Mouse (Mus musculus) layer of hippocampus, adult 2 months (tissue): ENCODE data around the gene Phka1. TPM values are rescaled to one million over a fixed set of nuclear protein-coding genes. Genes with fewer than 3 reads are reported as not detected.

Experiments
- DNase-seq, 2 experiments: peaks; one replicate each; pipeline ENCODE4 v3.0.0; 2022; ENCODE audit warnings: low spot score in 2 of 2
- H3K27ac ChIP-seq: fragments of 200-600 bp; 2 replicates; pipeline ENCODE4 v1.8.1; 2022
- H3K4me3 ChIP-seq: fragments of 200-600 bp; 2 replicates; pipeline ENCODE4 v1.8.1; 2022; ENCODE audit warnings: mild to moderate bottlenecking
- CTCF ChIP-seq: fragments of 200-600 bp; conservative IDR thresholded peaks from 2 replicates; pipeline ENCODE4 v1.8.1; 2022; ENCODE audit warnings: antibody characterized with exemption, mild to moderate bottlenecking, moderate library complexity
- total RNA-seq, 2 experiments: library from RNA; stranded (reverse); gene quantifications; 2 replicates each; pipeline ENCODE4 v1.2.3; 2021

Phka1 gene
- total RNA-seq, 2 experiments from 2014 or later: 24.2 to 26.8 TPM

DNA sequence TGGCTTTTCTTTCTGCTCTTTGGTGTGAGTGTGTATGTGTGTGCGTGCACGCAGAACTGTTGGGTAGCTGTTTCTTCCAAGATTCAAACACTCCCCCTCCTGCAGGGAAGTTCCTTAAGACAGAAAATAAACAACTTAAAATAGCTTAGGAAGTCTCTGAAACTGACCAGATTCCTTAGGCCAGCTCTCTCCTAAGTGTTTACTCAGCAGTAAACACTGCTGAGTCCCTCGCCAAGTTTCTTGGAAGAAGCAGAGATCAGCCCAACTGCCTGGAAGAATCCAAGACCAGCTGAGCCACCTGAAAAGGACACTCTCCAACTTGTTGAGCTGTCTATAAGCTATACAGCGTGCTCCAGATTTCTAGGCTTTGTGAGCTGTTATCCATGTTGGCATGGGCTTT is 134.8 kb downstream of the Phka1 start:
- DNase-seq: no peak
- TF ChIP-seq CTCF: no peak
- H3K27ac ChIP-seq: no peak overlapping the region
- no peak overlapping the region for H3K4me3 ChIP-seq

GRCm38 (mm10) chrX:102504644-102505481 is 139.2 kb downstream of the Phka1 start, which contains the start of gene Hdac8:
TSS of gene Hdac8 (minus strand) at chrX:102505359.
- TF ChIP-seq CTCF: no peak
- DNase-seq: peak; percentile 43 to 48
- Histone ChIP-seq H3K27ac (peak within 1 kb of the TSS; percentile 86), H3K4me3 (peak within 1 kb of the TSS; percentile 56)

GRCm38 (mm10) chrX:102504179-102504578 is 139.9 kb downstream of the Phka1 start:
- H3K27ac ChIP-seq: peak overlapping the region; percentile 86
- H3K4me3 ChIP-seq: peak overlapping the region; percentile 56
- no peak for TF ChIP-seq CTCF
- no peak for DNase-seq

DNA sequence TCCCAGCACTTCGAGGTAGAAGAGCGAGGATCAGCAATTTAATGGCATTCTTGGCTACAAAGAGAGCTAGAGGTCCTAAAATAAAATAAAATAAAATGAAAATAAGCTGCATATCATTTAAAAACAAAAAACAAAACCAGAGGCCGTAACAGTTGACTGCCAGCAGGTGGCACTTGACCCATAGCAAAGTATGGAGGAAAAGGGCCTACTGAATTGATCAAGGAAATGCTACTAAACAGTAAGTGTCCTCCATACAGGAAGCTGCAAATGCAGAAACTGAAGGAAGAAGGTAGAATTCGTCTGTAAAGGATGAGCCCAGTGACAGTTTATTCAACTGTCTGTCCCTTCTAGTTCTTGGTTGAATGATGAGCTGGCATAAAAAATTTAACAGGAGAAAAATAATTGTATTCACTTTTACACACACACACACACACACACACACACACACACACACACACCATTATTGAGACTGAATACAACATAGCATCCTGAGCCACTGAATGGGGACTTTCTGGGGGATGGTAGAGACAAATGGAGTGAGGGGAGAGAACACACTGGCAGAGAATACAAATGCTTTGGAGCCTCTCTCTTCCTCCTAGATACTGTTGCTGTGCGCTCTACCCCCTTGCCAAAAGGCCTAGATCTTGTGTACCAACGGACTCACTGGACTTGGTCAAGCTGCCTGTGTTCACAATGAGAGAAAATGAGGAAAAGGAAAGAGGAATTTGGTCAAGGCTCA is 149.9 kb downstream of the Phka1 start:
- DNase-seq: no peak

DNA sequence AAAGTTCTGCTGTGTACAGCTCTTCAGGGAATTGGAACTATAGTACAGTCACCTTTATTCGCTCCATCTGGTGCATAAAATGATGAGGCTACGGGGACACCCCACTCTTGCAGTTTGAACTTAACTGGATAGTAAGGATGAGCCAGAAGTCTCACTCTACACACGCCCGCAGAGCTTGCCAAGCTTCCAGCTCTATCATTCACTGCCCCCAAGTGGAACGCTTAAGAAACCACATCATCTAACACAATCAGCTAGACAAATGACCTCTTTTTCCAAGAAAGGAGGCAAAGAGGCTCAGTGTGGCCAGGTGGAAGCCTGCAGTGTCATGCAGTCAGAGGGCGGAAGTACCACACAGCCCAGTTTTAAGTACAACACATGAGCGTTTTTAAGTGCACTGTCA is 158.5 kb downstream of the Phka1 start:
- TF ChIP-seq CTCF: peak; percentile 54
- no peak for DNase-seq
- Histone ChIP-seq H3K27ac (no peak overlapping the region), H3K4me3 (no peak overlapping the region)

More for the DNA sequence above, 149.9 kb downstream of the Phka1 start:
- Histone ChIP-seq H3K4me3 (no peak overlapping the region), H3K27ac (peak overlapping the region; percentile 59; the same call in 1 of the 2 replicates)
- TF ChIP-seq CTCF: peak; percentile 76

DNA sequence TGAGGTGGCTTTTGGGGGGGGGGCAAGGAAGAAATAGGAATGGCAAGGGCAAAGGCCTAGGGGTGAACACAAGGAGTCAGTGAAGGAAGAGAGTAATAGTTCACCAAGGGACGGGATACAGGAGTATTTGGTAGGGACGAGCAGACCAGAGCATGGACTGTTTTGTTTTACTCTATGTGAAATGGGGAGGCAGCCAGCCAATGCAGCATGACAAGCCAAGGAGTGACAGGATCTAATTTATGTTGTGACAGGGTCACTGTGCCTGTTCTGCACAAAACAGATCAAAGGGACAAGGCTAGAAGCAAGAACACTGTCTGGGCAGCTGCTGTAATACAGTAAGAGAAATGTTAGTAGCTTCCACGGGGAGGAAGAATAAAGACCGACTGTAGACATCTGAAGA is 164.4 kb downstream of the Phka1 start:
- TF ChIP-seq CTCF: no peak
- DNase-seq: no peak
- H3K27ac ChIP-seq: no peak overlapping the region
- no peak overlapping the region for H3K4me3 ChIP-seq

DNA sequence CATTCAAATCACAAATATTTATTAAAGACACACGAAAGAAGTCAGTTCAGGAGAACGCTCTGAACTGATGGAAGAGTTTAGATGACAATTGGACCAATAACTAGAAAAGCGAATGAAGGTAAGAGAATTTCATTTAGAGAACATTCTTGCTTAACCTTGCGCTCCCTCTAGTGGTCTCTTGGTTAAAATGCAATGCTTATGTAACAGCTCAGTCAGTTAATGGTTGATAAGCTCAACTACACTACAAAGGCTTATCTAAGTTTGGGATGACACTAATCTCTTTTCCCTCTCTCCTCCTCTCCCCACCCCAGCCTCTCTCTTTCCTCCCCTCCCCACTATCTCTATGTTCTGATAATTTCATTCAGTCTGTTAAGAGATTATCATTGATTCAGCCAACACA is 165.1 kb downstream of the Phka1 start:
- no peak overlapping the region for H3K4me3 ChIP-seq
- TF ChIP-seq CTCF: peak; percentile 84
- peak; percentile 44 to 55 for DNase-seq
- no peak overlapping the region for H3K27ac ChIP-seq

- no peak for TF ChIP-seq CTCF
- DNase-seq: no peak
- H3K4me3 ChIP-seq: no peak overlapping the region
- H3K27ac ChIP-seq: no peak overlapping the region
Observed at GRCm38 (mm10) chrX:102478481-102478880, 165.6 kb downstream of the Phka1 start.

GRCm38 (mm10) chrX:102476784-102477183 is 167.3 kb downstream of the Phka1 start:
- TF ChIP-seq CTCF: peak; percentile 91
- H3K27ac ChIP-seq: no peak overlapping the region
- peak; percentile 58 to 79 for DNase-seq
- no peak overlapping the region for H3K4me3 ChIP-seq

GRCm38 (mm10) chrX:102475555-102475954 is 168.5 kb downstream of the Phka1 start:
- no peak overlapping the region for H3K4me3 ChIP-seq
- TF ChIP-seq CTCF: no peak
- peak; percentile 15 to 19 for DNase-seq

More at GRCm38 (mm10) chrX:102475555-102475954, 168.5 kb downstream of the Phka1 start:
- no peak overlapping the region for H3K27ac ChIP-seq

Other genes with a start within 250 kb of the Phka1 start
- 10 to 100 TPM; 20.9 to 21.0 TPM for gene Hdac8, start 138.9 kb downstream of the Phka1 start, total RNA-seq
- gene Gm3880, start 42.7 kb upstream of the Phka1 start, total RNA-seq: not detected
- gene Gm9112, start 63.4 kb upstream of the Phka1 start, total RNA-seq: not detected
- gene Dmrtc1b, start 63.6 kb upstream of the Phka1 start, total RNA-seq: not detected
- not detected for gene Dmrtc1c1, start 158.7 kb upstream of the Phka1 start, total RNA-seq
- not detected for gene Dmrtc1c2, start 210.4 kb upstream of the Phka1 start, total RNA-seq
- not detected for gene 1700031F05Rik, start 223.7 kb upstream of the Phka1 start, total RNA-seq